Mouse (Mus musculus) stomach, postnatal 0 days (tissue): ENCODE data around the gene B3gnt2. TPM values are rescaled to one million over a fixed set of nuclear protein-coding genes. Genes with fewer than 3 reads are reported as not detected.
A peak's percentile ranks its signal among the peaks of the same experiment; 100 is the strongest.

ENCODE experiments used
- ATAC-seq: fragments of 200-750 bp; cut with Nextera tagmentation; 2 replicates; pipeline ENCODE4 v1.8.0; 2017; ENCODE audit not compliant: low FRiP score, low TSS enrichment
- DNase-seq: peaks from one replicate; pipeline ENCODE4 v3.0.0-alpha.2; 2016; ENCODE audit warnings: low spot score
- H3K27ac ChIP-seq: fragments of 300-500 bp; sonication (generic); replicated peaks from 2 replicates; pipeline ENCODE4 v1.5.1; 2014; ENCODE audit warnings: mild to moderate bottlenecking, control low read depth
- H3K27me3 ChIP-seq: fragments of 300-500 bp; sonication (generic); 2 replicates; pipeline ENCODE4 v1.6.1; 2014; ENCODE audit warnings: low read length; ENCODE audit not compliant: control insufficient read depth, insufficient read depth
- H3K36me3 ChIP-seq: fragments of 300-500 bp; sonication (generic); 2 replicates; pipeline ENCODE4 v1.6.1; 2014; ENCODE audit warnings: low read length, mixed read lengths; ENCODE audit not compliant: control insufficient read depth, insufficient read depth
- H3K4me1 ChIP-seq: fragments of 300-500 bp; sonication (generic); replicated peaks from 2 replicates; pipeline ENCODE4 v1.6.1; 2014; ENCODE audit warnings: antibody characterized with exemption; ENCODE audit not compliant: control insufficient read depth, insufficient read depth
- H3K4me2 ChIP-seq: fragments of 300-500 bp; sonication (generic); replicated peaks from 2 replicates; pipeline ENCODE4 v1.6.1; 2014; ENCODE audit warnings: low read depth, mild to moderate bottlenecking, control low read depth, moderate library complexity
- H3K4me3 ChIP-seq: fragments of 300-500 bp; sonication (generic); 2 replicates; pipeline ENCODE4 v1.5.1; 2014; ENCODE audit warnings: low read depth, low read length, control low read depth
- H3K9ac ChIP-seq: fragments of 300-500 bp; sonication (generic); 2 replicates; pipeline ENCODE4 v1.6.1; 2014; ENCODE audit warnings: mild to moderate bottlenecking, low read length, control low read depth, mixed read lengths
- H3K9me3 ChIP-seq: fragments of 300-500 bp; sonication (generic); 2 replicates; pipeline ENCODE4 v1.6.1; 2016; ENCODE audit warnings: low read length; ENCODE audit not compliant: control insufficient read depth
- CTCF ChIP-seq: IDR thresholded peaks from 2 replicates; pipeline ENCODE4 v1.5.1; 2016; ENCODE audit warnings: antibody characterized with exemption, low read depth, mild to moderate bottlenecking, moderate library complexity
- EP300 ChIP-seq: optimal IDR thresholded peaks from 2 replicates; pipeline ENCODE3; 2016; ENCODE audit warnings: antibody characterized with exemption
- WGBS: fragments of 180-500 bp; shearing (Covaris S2); extraction: QIAGEN DNeasy Blood & Tissue Kit; methylation state at CpG from one replicate; pipeline ENCODE4 v1.1.7; 2014; 5-methylcytosine and 5-hydroxymethylcytosine counted together
- polyA plus RNA-seq: library from polyadenylated mRNA; unstranded; fragments of >200 nt; fragmentation: Nextera tagmentation; extraction: Ambion mirVana; gene quantifications from 2 replicates; pipeline ENCODE4 v1.2.1, GENCODE M21; 2015

Gene B3gnt2
- polyA plus RNA-seq, 1 experiment from 2014 or later: 18.4 TPM

- no peaks in the 10 kb centered on the region for H3K9me3 ChIP-seq
- no peaks in the 10 kb centered on the region for H3K4me1 ChIP-seq
- H3K27me3 ChIP-seq: no peaks in the 10 kb centered on the region
- no peak overlapping the region for H3K4me2 ChIP-seq
- H3K9ac ChIP-seq: no peak overlapping the region
- H3K4me3 ChIP-seq: no peak overlapping the region
- TF ChIP-seq EP300 (no peak), CTCF (no peak)
- H3K27ac ChIP-seq: no peak overlapping the region
- no peak for ATAC-seq
- WGBS: 70% methylated on average over 1 of the region's 1 CpGs
- DNase-seq: no peak
- H3K36me3 ChIP-seq: no peaks in the 10 kb centered on the region
These were observed 105.6 kb downstream of the B3gnt2 start for GRCm38 (mm10) chr11:22755180-22755579.

DNA sequence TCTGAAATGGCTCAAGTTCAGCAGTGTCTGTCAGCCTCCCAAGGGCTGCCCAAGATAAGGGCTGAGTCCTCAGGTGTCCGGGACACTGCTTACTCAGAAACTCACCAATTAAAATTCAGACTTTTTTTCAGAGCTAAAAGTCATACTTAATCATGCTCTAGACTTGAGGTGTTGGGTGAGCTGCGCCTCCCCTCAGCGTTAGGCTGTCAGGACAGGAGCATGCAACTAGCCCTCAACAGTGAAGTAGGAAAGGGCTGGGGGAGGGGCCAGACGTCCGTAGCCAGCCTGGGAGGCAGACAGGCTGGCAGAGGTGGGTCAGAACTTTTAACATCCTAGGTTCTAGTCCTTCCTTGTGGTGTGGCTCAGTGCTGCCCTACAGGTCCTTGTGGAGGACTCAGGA, 108.2 kb downstream of the B3gnt2 start:
- ATAC-seq: no peak

GRCm38 (mm10) chr11:22751592-22751991, 109.2 kb downstream of the B3gnt2 start:
- Histone ChIP-seq H3K4me1 (no peaks in the 10 kb centered on the region), H3K27ac (no peak overlapping the region), H3K4me2 (no peak overlapping the region), H3K9me3 (0 out of 2 replicates have a peak, but pooled peaks cover under 1% of the 10 kb centered on the region), H3K9ac (no peak overlapping the region), H3K36me3 (no peaks in the 10 kb centered on the region), H3K27me3 (no peaks in the 10 kb centered on the region), H3K4me3 (no peak overlapping the region)
- no peak for ATAC-seq
- no peak for TF ChIP-seq CTCF
- no peak for TF ChIP-seq EP300
- DNase-seq: no peak
- WGBS: 93% methylated on average over 3 of the region's 3 CpGs

More for the DNA sequence above, 108.2 kb downstream of the B3gnt2 start:
- 42% methylated on average over 5 of the region's 5 CpGs for WGBS
- H3K27me3 ChIP-seq: no peaks in the 10 kb centered on the region
- H3K9me3 ChIP-seq: no peaks in the 10 kb centered on the region
- no peak overlapping the region for H3K4me3 ChIP-seq
- H3K4me2 ChIP-seq: no peak overlapping the region
- H3K36me3 ChIP-seq: no peaks in the 10 kb centered on the region
- no peak for DNase-seq
- TF ChIP-seq EP300: no peak
- H3K4me1 ChIP-seq: no peaks in the 10 kb centered on the region
- no peak overlapping the region for H3K9ac ChIP-seq
- no peak overlapping the region for H3K27ac ChIP-seq

DNA sequence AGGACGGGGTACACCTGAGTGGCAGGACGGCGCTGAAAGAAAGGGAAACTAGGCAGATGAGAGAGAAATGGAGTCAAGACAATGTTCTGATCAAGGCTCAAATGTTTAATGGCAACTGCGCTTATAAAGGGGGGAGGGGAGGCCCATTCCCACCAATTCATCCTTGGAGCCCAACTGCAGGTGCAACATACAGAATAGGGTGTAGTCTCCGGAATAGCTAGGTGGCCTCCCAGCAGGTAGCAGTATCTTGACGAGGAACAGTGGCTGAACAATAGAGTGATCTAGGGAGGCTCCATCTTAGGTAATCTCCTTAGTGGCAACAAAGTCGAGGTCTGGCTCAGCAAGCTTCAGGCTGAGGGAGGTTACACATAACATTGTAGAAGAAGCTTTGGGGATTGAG, 113.4 kb downstream of the B3gnt2 start:
- Histone ChIP-seq H3K9ac (no peak overlapping the region), H3K27me3 (no peaks in the 10 kb centered on the region), H3K4me3 (no peak overlapping the region), H3K4me1 (no peaks in the 10 kb centered on the region), H3K4me2 (no peak overlapping the region), H3K27ac (no peak overlapping the region), H3K9me3 (0 out of 2 replicates have a peak, but pooled peaks cover 3% of the 10 kb centered on the region), H3K36me3 (no peaks in the 10 kb centered on the region)
- DNase-seq: no peak
- whole genome bisulfite sequencing: 78% methylated on average over 7 of the region's 7 CpGs
- no peak for ATAC-seq
- TF ChIP-seq EP300 (no peak), CTCF (no peak)

DNA sequence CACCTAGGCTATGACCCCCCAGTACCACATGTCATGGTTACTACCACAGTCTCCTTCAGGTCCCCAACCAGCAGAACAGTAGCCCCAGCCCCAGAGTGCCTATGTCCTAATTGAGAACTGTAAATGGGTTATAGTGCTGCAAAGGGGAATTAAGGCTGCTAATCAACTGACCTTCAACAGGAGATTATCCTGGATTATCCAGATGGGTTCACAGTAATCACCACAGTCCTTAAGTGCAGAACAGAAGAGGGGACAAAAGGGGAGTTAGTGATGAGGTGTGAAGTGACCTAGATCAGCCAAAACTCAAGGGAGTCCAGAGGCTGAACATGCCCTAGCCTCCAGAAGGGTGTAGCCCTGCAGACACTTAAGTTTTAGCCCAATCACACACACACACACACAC, 115.4 kb downstream of the B3gnt2 start:
- no peak for DNase-seq

DNA sequence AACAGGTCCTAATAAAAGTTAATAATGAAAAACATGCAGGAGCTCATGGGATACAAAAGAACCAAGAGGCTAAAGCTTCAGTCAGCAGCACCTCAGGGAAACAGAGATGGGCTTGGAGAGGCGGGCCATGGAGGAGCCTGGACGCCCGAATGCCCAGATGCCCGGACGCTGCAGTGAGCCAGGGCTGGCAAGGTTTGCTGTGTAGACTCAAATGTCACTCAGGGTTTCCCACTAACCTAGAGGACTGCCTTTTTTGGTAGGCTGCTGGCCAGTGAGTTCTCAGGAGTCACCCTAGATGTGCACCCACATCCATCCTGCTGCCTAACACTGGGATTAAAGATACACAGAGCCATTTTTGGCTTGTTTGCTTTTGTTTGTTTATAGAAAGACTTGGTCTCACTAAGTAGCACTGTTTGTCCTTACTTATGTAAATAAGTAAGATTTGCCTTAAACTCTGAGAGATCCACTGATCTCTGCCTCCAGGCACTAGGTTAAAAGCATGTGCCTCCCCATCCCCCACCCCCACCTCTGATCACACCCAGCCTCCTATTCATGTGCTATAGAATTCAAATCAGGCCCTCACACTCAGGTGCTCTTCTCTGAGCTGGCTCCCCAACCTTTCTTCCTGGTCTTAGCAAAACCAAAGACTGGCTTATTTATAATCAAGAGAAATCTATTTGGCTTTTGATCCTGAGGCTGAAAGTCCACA, 117.0 kb downstream of the B3gnt2 start:
- WGBS: 49% methylated on average over 5 of the region's 5 CpGs

More for the DNA sequence above, 115.4 kb downstream of the B3gnt2 start:
- Histone ChIP-seq H3K27me3 (no peaks in the 10 kb centered on the region), H3K36me3 (no peaks in the 10 kb centered on the region), H3K9ac (no peak overlapping the region), H3K4me3 (no peak overlapping the region), H3K4me1 (0 out of 2 replicates have a peak, but pooled peaks cover 6% of the 10 kb centered on the region), H3K4me2 (no peak overlapping the region), H3K27ac (no peak overlapping the region), H3K9me3 (0 out of 2 replicates have a peak, but pooled peaks cover 3% of the 10 kb centered on the region)
- no peak for TF ChIP-seq EP300
- TF ChIP-seq CTCF: no peak
- no peak for ATAC-seq

More for the DNA sequence above, 117.0 kb downstream of the B3gnt2 start:
- ATAC-seq (peak; percentile 43; the same call in 1 of the 2 replicates), DNase-seq (no peak)
- TF ChIP-seq EP300 (no peak), CTCF (no peak)
- Histone ChIP-seq H3K4me2 (no peak overlapping the region), H3K4me3 (no peak overlapping the region), H3K4me1 (0 out of 2 replicates have a peak, but pooled peaks cover 6% of the 10 kb centered on the region), H3K36me3 (no peaks in the 10 kb centered on the region), H3K27ac (no peak overlapping the region), H3K9ac (no peak overlapping the region), H3K9me3 (0 out of 2 replicates have a peak, but pooled peaks cover 3% of the 10 kb centered on the region), H3K27me3 (no peaks in the 10 kb centered on the region)
